Mouse (Mus musculus): ENCODE results near the gene Olfr1298. TPM values are rescaled to one million over a fixed set of nuclear protein-coding genes. Genes with fewer than 3 reads are reported as not detected.

Gene Olfr1298
- not detected for total RNA-seq (2021)
- long read RNA-seq, experiment 1, result 0 reads
- long read RNA-seq, experiment 2, result 0 reads

DNA sequence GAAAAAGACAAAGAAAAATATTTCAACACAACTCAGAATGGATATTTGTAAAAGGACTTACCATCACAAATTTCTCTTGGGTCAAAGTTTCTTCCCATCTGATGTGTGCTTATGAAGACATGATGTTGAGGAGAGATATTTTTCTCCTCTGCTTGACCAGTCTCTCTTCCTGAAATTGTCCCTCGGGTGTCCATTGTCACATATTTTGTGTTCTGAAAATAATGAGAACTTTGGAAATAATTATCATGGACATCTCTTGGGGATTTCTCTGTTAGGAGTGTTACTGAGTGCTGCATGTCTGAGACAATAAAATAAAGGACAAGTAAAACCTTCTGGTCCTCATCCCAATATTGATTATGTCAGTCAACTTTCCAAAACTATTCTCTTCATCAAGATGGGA lies at the start of gene Olfr1298:
Olfr1298 (minus strand) TSS at position 101 of the 400 bp plus-strand sequence.
- no peak for DNase-seq (ENCODE audit: extremely low spot score in 1 of 2, low spot score in 2 of 2)
- Histone ChIP-seq H3K4me3 (no peak within 1 kb of the TSS), H3K27ac (no peak within 1 kb of the TSS)
- intact Hi-C loops (cut with DNase I), result no loop called here
- TF ChIP-seq CTCF (IDR thresholded peaks at IDR 0.05), result no peak

DNA sequence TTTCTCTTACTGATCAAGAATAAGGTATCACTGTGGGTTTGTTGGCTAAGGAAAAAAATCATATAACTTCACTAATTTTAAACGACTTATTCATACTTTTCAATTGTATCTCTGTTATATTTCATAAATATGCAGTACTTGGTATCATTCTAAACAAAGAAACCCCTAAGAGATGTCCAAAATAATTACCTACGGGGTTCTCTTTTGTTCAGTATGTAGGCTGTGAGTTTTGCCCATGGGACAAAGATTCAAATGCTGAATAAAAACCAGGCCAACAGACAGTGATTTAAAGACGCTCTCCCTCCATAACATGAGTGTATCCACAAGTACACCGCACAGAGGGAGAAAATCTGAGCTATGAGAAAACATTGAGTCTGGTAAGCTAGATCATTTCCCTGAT lies 12.1 kb upstream of the Olfr1298 start, which contains the start of gene Olfr1299:
Olfr1299 (plus strand) TSS at position 301 of the 400 bp plus-strand sequence.
- H3K4me3 ChIP-seq, result no peak within 1 kb of the TSS
- no peak within 1 kb of the TSS for H3K27ac ChIP-seq
- TF ChIP-seq CTCF (IDR thresholded peaks at IDR 0.05), result no peak
- intact Hi-C loops (cut with DNase I), result no loop called here
- DNase-seq (ENCODE audit: extremely low spot score in 1 of 2, low spot score in 2 of 2), result no peak

DNA sequence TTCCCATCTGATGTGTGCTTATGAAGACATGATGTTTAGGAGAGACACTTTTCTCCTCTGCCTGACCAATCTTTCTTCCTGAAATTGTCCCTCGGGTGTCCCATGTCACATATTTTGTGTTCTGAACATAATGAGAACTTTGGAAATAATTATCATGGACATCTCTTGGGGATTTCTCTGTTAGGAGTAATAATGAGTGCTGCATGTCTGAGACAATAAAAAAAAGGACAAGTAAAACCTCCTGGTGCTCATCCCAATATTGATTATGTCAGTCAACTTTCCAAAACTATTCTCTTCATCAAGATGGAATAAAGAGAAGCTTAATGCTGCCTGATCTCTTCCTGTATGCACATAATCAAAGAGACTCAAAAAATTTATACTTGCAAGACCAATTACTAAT lies 22.6 kb downstream of the Olfr1298 start, which contains the start of gene Olfr1297:
Olfr1297 (minus strand) TSS at position 101 of the 400 bp plus-strand sequence.
- Histone ChIP-seq H3K27ac (no peak within 1 kb of the TSS), H3K4me3 (no peak within 1 kb of the TSS)
- intact Hi-C loops (cut with DNase I), result no loop called here
- no peak for TF ChIP-seq CTCF (IDR thresholded peaks at IDR 0.05)
- DNase-seq (ENCODE audit: extremely low spot score in 1 of 2, low spot score in 2 of 2), result no peak

Other genes starting within 250 kb of the Olfr1298 start
- gene Olfr1286, start 226.1 kb downstream of the Olfr1298 start, total RNA-seq (2021), result not detected
- not detected for gene Olfr1287, start 200.1 kb downstream of the Olfr1298 start, total RNA-seq (2021)
- gene Olfr1288, start 175.1 kb downstream of the Olfr1298 start, total RNA-seq (2021), result not detected
- not detected for gene Olfr1289, start 168.4 kb downstream of the Olfr1298 start, total RNA-seq (2021)
- gene Olfr1290, start 155.4 kb downstream of the Olfr1298 start, total RNA-seq (2021), result not detected
- not detected for gene Olfr1291-ps1, start 152.0 kb downstream of the Olfr1298 start, total RNA-seq (2021)
- not detected for gene Olfr1293-ps, start 124.0 kb downstream of the Olfr1298 start, total RNA-seq (2021)
- gene Olfr1294, start 108.9 kb downstream of the Olfr1298 start, total RNA-seq (2021), result not detected
- not detected for gene Olfr1295, start 79.5 kb downstream of the Olfr1298 start, total RNA-seq (2021)
- not detected for gene Olfr1297, start 22.7 kb downstream of the Olfr1298 start, total RNA-seq (2021)
- gene Olfr1299, start 12.2 kb upstream of the Olfr1298 start, total RNA-seq (2021), result not detected
- gene Olfr1301, start 101.8 kb upstream of the Olfr1298 start, total RNA-seq (2021), result not detected
- gene Olfr1302, start 128.2 kb upstream of the Olfr1298 start, total RNA-seq (2021), result not detected
- not detected for gene Olfr1303, start 171.1 kb upstream of the Olfr1298 start, total RNA-seq (2021)
- gene Olfr1305, start 227.9 kb upstream of the Olfr1298 start, total RNA-seq (2021), result not detected